Mouse (Mus musculus): ENCODE data around the gene Mbtd1.

- TF ChIP-seq POLR2A (IDR thresholded peaks at IDR 0.05; ENCODE audit: borderline replicate concordance, insufficient read depth, low read length) (no peak), CTCF (IDR thresholded peaks at IDR 0.05; ENCODE audit: borderline replicate concordance, insufficient read depth, low read depth, low read length) (no peak)
These were observed 108.9 kb downstream of the Mbtd1 start for GRCm38 (mm10) chr11:93994531-93994930.

Data from cerebellum, adult 2 months (tissue).